Mouse (Mus musculus) kidney, adult 9 months (tissue): ENCODE results near the gene Anapc4.

ENCODE experiments used
- DNase-seq: peaks from one replicate; pipeline ENCODE4 v3.0.0; 2022

Anapc4 gene

DNA sequence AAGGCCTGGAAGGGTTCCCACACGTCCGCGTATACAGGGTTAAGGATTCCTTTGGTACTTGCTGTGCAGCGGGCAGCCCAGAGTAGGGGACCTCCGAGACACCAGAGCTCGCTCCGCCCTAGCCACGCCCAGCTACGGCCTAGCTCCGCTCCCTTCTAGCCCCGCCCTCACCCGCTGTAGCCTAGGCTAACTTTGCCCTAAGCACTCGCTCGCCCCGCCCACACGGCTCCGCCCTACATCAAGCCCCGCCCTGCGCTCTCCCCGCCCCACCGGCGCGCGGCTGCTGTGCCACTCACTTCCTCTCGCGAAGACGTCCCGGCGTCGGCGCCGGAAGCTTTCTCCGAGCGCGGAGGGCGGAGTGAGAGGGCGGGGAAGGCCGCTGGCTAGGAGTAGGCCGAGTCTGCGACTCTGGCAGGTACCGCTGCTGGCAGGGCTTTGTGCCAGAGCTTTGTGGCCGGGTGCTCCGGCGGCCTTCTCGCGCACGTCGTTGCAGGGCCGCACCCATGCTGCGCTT lies at the start of gene Anapc4:
Gene Anapc4, plus strand, starts transcription at position 252 of the 514 bp plus-strand sequence.
- peak; percentile 100 for DNase-seq

DNA sequence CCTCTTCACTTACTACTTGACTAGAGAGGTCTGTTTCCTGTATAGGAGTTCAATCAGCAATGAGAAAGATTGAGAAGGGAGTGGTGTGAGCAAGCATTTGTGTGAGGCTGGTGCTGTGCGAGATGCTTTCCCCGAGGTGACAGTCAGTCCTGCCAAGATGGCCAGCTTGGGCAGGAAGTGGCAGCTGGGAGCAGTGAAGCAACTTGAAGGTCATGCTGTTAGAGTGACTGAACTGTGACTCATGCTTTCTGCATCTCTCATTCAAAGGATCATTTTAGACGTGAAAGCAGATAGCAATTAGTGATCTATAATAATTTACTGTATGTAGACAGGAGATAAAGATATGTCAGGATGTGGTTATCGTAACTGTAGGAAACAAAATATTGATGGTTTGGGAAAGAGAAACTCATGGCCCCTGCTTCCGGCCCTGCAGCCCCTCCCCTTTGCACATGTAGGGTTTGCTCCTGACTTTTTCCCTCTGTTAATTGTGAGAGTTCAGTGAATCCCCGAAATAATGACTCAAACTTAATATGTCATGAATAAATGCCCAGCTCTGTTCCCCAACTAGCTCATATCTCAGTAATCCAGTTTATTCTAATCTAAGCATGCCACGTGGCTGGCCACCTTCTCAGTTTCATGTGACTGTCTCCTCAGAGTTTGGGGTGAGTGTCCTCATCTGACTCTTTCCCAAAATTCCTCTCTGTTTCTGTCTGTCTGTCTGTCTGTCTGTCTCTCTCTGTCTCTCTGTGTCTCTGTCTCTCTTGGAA lies 47.1 kb upstream of the Anapc4 start:
- no peak for DNase-seq

DNA sequence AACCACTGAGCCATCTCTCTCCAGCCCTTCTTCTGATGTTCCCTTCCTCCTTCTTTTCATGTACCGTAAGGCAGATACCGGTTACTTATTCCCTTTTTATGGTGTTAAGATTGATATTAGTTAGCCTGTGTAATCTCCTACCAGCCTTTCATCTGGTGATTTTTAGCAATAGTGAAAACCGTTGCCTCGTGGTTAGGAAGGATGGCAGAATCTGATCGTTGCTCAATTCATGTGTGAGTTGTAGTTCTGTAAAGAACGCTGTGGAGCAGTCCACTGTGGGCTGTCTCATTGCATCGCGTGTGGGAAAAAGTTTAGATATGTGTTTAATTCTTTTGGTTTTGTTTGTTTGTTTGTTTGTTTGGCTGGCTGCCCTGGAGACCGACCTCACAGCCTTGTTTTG lies 40.6 kb upstream of the Anapc4 start:
- DNase-seq = no peak

DNA sequence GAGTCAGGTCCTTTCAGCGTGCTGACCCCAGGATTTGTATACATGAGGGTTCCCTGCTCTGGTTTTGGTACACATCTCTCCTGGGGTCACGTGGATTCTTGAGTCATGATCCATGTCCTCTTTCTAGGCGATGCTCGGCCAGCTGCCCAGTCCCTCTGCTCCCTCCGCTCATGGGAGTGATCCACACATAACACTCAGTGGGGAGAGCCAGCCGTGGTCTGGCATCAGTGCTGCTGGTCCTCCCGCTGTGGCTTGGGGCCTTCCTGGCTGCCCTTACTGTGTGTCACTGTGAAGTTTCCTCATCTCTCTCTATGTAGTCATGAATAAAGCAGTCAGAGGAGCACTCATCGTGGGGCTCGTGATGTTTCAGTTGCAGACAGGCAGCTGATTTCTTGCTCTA lies 39.7 kb upstream of the Anapc4 start:
- no peak for DNase-seq

DNA sequence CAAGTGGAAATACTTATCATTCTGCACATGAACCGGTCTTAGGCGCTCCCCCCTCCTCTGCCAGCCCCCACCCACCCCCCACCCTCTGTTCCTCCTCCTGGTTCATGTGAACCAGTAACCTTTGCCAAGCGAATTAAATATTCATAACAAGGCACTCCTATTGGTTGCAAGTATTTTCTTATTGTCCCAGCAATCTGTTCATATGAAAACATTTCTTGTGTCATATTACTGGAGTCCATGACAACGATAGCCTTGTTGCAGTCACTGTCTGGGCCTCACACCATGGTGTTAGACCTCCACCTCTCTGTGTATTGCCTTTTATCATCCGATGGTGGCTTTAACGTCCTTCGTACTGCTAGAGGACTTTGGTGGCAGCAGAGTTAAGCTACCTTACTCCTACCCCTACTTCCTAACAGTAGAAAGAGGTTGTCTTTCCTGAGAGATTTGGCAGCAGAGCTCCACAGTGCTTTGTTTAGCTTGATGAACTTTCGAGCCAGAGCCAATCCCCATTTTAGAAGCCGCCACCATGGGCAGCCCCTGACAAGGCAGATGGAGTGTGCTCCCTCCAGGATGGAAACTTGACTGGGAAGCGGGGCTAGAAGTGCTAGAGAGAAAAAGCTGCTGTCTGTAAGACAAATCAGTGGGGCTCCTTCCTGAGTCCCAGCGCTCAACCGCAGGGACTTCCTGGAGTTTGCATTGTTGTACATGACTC lies 34.4 kb upstream of the Anapc4 start:
- DNase-seq = no peak

DNA sequence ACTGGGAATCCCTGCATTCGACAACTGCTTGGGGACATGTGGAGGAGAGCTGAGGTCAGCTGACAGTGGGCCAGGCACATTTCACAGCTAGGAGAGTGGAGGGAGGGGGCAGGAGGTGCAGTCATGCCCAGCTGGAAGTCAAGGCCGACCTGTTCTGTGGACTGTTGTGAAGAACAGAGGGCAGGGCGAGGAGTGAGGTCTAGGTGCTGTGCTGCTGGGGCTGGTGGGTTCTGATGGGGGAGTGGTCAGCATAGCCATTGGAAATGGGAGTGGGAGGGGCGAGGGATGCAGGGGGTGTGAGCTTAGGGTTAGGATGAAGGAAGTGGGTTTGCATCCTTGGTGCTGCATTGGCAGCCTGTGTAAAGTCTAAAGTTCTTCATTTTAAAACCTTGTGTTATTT lies 28.0 kb upstream of the Anapc4 start:
- DNase-seq = no peak

DNA sequence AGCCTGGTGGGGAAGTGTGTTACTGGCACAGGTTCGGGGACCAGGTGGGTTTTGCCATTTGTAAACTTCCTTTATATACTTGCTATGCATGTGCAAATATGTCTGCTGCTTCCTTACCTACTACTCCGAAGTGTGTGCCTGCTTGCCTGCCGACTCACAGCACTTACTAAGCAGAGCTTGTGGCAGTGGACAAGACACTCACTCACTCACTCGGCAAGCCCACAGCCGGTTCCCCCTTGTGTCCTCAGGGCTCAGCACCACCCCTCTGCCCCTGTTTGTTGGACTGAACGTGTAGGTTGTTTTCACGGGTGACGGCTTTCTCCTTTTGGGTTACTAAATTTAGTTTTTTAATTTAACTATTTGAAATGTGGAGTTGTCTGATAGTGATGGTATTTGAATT lies 27.5 kb upstream of the Anapc4 start:
- no peak for DNase-seq

DNA sequence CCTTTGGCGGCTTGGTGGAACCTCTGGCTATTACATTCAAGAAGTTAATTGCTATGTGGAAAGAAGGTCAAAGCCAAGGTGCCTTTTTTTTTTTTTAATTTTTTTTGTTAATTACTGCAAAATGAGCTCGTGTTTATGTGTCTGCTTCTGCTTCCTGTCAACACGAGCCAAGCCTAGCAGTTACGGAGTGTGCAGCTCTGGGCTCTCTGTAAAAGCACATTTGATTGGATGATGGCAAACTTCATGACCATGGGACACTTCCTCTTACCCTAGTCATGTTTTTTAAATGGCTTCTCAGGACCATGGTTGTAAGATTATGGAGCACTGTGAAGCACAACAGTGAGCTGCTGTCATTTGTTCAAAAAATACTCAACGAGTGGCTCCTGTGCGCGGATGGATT lies 26.8 kb upstream of the Anapc4 start:
- no peak for DNase-seq

DNA sequence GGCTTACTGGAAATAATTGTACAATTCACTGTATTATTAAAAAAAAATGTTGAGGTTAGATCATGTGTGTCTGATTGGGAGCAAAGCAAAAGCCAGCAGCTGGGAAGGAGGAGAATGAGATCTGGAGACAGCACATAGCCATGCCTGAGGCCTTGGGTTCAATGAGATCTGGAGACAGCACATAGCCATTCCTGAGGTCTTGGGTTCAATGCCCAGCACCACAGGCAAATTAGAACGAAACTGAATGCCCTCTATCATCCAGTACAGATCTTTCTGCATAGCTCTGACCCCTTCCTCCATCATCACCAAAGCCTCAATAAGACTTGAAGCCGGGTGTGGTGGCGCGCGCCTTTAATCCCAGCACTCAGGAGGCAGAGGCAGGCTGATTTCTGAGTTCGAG lies 23.4 kb upstream of the Anapc4 start:
- no peak for DNase-seq

DNA sequence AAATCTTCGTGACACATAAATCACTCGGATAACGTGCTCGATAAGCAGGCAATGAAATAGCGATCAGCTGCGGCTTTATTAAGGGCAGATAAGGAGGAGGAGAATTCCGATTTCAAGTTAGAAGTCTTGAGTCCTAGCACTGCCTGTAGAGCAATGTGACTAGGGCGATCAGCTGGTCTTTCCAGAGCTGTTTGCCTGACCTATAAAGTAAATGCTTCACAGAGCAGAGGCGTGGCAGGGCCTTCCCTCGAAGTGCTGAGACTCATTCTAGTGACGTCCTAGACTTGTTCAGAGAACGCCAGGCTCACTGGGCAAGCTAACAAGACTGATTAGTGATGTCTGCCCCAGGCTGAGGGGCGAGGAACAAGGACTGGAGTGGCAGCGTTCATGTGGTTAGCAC lies 22.8 kb upstream of the Anapc4 start:
- no peak for DNase-seq

DNA sequence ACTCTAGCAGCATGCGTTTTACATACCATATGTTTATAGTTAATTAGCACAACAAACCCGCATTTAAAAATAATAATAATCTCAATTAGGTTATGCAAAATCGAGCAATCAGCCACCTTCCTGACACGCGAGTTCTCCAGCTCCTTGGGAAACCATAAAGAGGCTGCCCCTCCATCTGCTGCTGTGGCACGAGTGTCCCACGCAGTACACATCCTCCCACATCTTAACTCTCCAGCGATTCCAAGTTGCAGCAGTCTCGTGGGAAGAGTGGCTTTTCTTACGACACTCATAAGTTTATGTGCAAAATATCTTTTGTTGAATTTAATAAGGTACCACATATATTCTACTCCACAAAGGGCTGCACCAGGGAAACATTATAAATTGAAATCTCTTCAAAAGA lies 21.4 kb upstream of the Anapc4 start:
- no peak for DNase-seq

DNA sequence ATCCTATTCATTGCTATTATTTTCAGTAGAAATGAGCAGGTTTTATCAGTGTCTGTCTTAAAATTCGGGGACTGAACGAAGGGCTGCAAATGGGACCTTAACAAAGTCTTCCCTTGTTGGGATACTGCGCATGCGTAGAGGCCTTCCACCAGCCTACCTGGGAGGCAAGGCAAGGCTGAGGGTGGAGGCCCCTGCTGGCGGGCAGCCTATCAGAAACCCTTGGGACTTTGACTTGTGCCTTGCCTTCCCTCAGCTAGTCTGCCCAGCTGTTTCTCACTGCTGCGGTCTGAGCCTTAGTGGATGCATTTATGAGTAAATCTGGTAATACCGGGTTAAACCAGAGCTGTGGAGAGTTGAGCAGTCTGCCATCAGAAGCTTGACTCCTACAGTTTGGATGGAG lies 20.5 kb upstream of the Anapc4 start:
- no peak for DNase-seq

DNA sequence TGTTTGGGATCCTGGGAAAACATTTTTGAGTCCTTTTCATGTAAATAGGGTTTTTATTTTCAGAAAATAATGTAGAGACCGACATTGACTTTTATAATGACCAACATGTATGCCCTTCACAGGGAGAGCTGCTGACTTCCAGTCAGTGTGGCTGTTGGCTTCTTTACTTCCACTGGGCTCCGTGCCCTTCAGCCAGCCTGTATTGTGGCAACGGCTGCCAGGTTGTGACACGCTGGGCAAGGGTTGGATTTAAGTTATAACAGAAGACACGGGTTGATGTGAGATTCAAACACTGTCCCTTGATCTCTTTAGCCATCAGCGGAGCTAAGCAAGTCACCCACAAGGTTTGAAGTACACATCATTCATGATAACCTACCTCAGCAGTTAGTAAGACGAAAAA lies 15.1 kb upstream of the Anapc4 start:
- DNase-seq = no peak

DNA sequence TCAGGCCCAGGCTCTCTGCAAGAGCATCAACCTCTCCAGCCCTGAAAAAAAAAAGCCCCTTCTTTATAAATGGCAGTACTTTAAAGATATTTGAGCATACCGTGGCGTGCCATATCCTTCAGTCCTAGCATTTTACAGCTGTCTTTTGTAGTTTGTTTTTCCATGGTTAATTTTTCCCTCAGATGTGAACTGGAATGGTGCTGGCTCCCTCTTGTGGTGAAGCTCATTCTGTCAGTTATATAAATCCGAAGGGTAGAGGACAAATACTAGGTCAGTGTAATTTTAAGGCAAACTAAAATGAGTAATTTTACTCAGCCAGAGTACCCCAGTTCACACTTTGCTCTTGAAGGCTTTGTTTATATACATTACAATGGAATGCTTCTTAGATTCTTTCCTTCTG lies 12.1 kb upstream of the Anapc4 start:
- DNase-seq = peak; percentile 83

DNA sequence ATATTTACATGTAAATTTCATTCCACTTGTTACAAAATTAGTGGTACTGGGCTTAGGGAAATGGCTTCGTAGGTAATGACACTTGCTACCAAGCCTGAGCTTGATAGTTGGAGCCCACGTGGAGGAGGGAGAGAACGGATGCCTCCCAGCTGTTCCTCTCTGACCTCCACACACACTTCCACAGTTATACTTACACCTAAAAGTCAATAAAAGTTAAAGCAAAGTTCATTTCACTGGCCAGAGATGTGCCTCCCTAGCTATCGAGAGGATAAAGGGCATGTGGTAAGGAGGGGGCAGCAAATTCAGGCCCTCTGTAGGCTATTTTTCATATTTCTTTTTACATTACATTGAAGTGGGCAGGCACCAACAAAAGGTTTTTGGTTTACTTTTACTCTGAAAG lies 5.9 kb upstream of the Anapc4 start:
- no peak for DNase-seq

DNA sequence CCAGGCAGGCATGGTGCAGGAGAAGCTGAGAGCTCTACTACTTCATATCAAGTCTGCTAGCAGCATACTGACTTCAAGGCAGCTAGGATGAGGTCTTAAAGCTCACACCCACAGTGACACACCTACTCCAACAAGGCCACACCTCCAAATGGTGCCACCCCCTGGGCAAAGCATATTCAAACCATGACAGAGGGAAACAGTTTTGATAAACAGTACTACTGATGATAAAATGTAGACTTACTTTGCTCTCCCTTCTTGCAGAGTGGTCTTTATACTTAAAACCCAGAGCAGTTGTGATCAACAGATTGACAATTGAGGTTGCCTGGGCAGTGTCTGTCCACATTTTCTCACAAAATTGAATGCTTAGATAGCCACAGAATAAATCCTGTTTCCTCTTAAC lies 807 bp upstream of the Anapc4 start:
- DNase-seq = peak; percentile 31

DNA sequence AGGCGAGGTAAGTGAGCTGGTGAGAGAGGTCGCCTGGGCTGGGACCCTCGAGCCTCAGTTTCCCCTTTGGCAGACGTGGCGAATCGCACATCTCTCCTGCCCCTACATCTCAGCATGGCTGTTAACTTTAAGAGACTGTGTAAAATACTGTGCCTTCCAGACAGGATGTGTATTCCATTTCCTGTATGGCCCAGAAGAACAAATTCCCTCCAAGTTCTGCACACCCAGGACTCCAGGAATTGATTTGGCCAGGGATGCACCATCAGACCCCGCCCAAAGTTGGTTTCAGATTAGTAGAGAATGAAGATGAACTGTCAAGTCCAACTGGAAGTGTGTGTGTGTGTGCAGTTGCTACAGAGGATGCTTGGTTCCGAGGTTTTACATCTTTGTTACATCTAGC lies 574 bp downstream of the Anapc4 start:
- DNase-seq = no peak

DNA sequence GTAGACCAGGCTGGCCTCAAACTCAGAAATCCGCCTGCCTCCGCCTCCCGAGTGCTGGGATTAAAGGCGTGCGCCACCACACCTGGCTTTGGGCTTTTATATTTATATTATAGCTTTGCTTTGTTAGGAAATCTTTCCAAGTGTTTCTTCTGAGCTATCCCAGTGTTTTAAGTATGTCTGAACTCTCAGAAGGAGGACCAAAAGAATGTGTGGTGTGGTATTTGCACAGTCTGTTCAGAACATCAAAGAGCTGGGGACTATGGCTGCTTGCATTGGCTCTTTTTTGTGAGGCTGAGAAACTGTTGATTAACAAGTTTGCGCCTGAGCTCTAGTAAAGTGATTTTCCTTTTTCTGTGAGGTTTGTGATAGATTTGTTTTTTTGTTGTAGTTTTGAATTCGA lies 10.5 kb downstream of the Anapc4 start:
- no peak for DNase-seq

DNA sequence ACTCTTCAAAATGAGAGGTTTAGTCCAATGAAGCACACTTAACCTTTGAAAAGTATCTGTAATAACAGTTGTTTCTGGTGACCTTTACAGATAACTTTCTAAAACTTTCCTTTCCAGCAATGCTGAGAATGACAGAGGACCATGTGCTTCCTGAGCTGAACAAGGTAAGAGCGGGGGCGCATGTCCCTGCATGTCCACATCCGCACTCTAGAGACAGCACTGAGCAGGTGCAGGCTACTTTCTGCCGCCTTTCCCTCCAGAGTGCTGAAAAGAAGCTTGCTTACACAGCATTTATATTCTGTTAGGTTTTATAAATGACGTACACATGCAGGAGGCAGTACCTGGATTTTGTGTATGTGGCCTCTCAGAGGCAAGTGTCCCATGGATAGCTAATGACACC lies 21.9 kb downstream of the Anapc4 start:
- no peak for DNase-seq

DNA sequence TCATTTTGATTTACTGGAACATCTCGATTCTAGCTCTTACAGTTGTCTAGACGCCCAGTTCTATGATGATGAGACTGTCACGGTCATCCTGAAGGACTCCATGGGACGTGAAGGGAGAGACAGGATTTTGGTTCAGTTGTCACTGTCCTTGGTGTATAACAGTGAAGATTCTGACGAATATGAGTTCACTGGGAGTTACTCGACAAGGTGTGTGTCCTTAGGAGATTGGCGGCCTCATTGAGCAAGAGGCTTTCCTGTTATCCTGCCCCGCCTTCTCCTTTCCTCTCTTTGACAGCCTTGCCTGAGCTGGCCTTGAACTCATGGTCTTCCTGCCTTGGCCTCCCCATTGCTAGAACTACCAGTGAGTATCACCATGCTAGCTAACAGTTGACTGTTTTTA lies 30.6 kb downstream of the Anapc4 start:
- DNase-seq = no peak

DNA sequence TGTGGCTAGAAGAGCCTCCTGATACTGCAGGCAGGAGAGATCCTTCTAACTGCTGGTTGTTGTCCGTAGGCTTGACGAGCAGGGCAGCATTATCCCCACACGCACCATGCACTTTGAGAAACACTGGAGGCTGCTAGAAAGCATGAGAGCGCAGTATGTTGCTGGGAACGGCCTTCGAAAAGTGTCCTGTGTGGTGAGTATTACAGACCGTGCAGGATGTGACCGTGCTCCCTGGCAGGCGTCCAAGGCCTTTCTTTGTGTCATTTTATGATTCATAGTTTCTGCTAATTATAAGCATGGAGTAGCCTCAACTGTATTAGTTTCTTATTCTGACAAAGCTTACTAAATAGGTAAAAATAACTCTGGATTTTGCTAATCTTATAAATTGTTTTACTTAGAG lies 32.0 kb downstream of the Anapc4 start:
- DNase-seq = peak; percentile 63

DNA sequence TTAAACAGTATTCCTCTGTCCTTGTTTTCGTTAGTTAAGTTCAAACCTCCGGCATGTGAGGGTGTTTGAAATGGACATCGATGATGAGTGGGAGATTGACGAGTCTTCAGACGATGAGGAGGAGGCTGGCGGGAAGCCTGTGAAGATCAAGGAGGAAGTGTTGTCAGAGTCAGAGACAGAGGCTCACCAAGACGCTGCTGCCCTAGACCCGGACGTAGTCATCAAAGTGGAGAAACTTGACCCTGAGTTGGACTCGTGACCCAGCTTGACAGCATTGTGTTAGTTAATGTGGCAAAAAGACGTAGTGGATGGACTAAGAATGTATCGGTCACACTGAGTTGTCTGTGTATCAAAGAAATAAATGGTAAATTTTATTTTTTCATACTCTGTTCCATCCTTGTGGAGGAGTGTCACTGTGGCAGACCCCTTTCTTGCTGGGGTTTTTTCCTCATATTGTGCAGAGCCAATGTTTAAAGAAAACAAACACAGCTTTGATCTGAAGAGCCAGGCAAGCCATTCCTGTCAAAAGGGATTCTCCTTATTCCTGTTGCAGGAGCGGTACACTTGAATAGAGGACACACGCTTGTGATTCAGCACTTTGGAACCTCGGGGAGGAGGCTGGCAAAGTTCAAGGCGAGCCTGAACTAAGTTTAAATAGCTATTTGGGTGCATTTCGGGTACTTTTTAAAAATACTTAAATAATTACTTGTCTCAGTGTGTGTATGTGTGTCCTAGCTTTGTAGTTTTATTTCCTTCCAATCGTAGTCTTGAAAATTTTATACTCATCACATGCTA lies 32.7 kb downstream of the Anapc4 start:
- DNase-seq = no peak

DNA sequence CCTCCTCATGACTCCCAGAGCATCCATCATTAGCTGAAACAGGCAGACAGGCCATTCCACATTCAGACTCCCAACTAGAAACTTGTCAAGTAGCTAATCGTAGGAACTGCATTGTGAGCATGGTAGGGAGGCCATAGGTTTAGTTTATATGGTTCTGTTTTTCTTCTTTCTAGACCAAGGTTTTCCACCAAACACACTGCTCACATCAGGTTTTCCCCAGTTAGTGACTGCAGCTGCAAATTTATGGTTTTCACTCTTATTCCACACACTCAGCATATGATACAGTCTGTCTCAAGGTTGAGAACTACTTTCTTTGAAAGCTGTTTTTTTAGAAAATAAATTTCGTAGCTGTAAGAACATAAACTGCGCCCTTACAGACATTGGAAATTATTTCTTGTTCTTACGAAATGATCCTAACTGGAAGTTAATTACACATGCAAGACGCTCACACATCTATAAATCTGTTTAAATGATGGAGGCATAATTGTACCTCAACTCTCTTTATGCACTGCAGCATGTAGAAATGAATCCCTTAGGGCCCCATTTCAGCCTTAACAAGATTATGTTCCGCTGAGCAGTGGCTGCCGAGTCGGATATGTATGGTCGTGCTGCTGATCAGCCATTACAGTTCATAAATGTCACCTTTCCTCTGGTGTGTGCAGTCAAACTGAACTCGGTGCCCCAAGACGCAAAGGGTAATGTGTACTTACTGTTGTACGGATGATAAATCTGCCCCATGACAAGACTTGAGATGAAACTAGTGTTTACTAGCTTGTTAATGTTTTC lies 35.3 kb downstream of the Anapc4 start:
- DNase-seq = no peak
